Mouse (Mus musculus): ENCODE results near the gene Otog. TPM values are rescaled to one million over a fixed set of nuclear protein-coding genes. Genes with fewer than 3 reads are reported as not detected.

The Otog gene
- not detected for polyA plus RNA-seq (2017; shearing (Covaris generic))

GRCm38 (mm10) chr7:46240696-46241095 is at the start of gene Otog:
Gene Otog (plus strand): TSS chr7:46240987.

GRCm38 (mm10) chr7:46238346-46238745 is 2.4 kb upstream of the Otog start, which contains the start of gene Ush1c:
Gene Ush1c (minus strand): TSS chr7:46238503.

Other genes with a start within 250 kb of the Otog start
- under 1 TPM in 1 of 2 experiments, not detected in 1; 0.93 TPM for gene Abcc6, start 210.7 kb upstream of the Otog start, polyA plus RNA-seq (2017; shearing (Covaris generic))
- 10 to 100 TPM; 28.0 to 30.7 TPM for gene Nomo1, start 207.3 kb upstream of the Otog start, polyA plus RNA-seq (2017; shearing (Covaris generic))
- not detected for gene Kcnj11, start 140.2 kb upstream of the Otog start, polyA plus RNA-seq (2017; shearing (Covaris generic))
- gene Abcc8, start 61.0 kb upstream of the Otog start, polyA plus RNA-seq (2017; shearing (Covaris generic)): under 1 TPM in 1 of 2 experiments, not detected in 1; 0.14 TPM
- not detected for gene Ush1c, start 2.5 kb upstream of the Otog start, polyA plus RNA-seq (2017; shearing (Covaris generic))
- under 1 TPM in 1 of 2 experiments, not detected in 1; 0.15 TPM for gene Myod1, start 135.5 kb downstream of the Otog start, polyA plus RNA-seq (2017; shearing (Covaris generic))
- under 1 TPM; 0.02 to 0.04 TPM for gene Kcnc1, start 155.5 kb downstream of the Otog start, polyA plus RNA-seq (2017; shearing (Covaris generic))